Mouse (Mus musculus): ENCODE results near the gene Fabp7.

DNA sequence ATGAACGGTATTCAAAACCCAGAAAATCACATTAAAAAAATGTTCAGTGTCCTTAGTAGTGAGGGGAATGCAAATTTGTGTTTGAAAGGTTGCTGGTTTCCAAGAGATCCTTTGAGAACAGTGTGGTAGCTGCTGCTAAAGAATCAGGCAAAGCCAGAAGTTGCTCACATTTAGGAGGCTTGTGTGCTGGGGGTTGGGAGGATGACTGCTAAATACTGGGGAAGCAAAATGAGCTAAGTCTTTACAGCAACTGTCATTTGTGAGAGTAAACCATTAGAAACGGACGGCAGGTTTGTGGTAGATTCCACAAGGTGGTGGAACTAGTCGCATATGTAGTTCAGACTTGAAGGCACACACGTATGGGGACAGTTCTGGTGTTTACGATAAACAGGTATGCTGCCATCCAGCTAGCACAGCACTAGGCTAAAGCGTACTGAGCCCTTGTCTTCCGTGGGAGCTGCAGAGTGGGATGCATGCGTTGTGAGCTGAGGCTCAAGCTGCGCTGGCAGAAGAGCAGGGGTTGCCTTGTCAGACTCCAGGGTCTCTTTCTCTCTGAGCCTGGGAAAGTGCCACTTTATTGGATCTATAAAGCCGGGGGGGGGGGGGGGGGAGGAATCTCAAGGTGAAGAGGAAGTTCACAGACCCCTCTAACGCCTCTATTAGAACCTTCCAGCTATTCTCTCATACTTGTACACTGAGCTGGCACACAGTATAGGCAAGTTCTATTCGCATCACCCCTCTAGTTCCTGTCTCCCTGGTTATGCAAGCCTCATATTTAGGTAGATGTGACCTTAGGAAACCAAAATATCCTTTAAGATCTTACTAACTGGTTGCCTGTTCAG, 1.2 kb upstream of the Fabp7 start:
- TF ChIP-seq TAL1 (IDR thresholded peaks at IDR 0.05; ENCODE audit: low read length): no peak
- no peak for TF ChIP-seq GATA1 (IDR thresholded peaks at IDR 0.05; ENCODE audit: low read length)

All from erythroblast, embryonic 14.5 days (primary cell).